Mouse (Mus musculus): ENCODE measurements at regions not wholly inside any gene's neighbourhood (a gene's known extent, or its start where the extent isn't known, plus 50 kb on each side); places are given as distances from the start of the nearest gene placed in this dataset.

- no peak overlapping the region for H3K9ac ChIP-seq (ENCODE audit: insufficient read depth, low read depth)
- no peaks in the 10 kb centered on the region for H3K27me3 ChIP-seq (replicated peaks)
- H3K79me2 ChIP-seq (replicated peaks; ENCODE audit: control insufficient read depth, extremely low read depth, insufficient read depth, poor library complexity, severe bottlenecking), result no peaks in the 10 kb centered on the region
- in situ Hi-C loops (cut with MboI; ENCODE audit: low pct_ligation_motif_present, low pct_unique_long_range_greater_than_20kb, low sequenced_read_pairs), result no loop called here
- dilution Hi-C loops (cut with MboI; ENCODE audit: extremely low pct_ligation_motif_present, extremely low pct_unique_long_range_greater_than_20kb, low sequenced_read_pairs), result no loop called here
- H3K9me3 ChIP-seq (replicated peaks; ENCODE audit: low read length), result no peaks in the 10 kb centered on the region
- peaks cover 0 to 10% of the 10 kb centered on the region in 2 experiments; a peak in 1 of 4 replicates for H3K4me1 ChIP-seq (ENCODE audit: control insufficient read depth in 1 of 2, insufficient read depth in 2 of 2)
- TF ChIP-seq MYC (IDR thresholded peaks at IDR 0.05; ENCODE audit: low read depth, low read length) (no peak), CHD1 (IDR thresholded peaks at IDR 0.05; ENCODE audit: low read depth, low read length) (no peak)
- H3K27ac ChIP-seq (ENCODE audit: insufficient read depth, low read depth), result no peak overlapping the region
- H3K4me3 ChIP-seq (replicated peaks in 1 of 3; ENCODE audit: low read depth in 2 of 3, low read length in 2 of 3, poor library complexity in 1 of 3), result no peak overlapping the region
- H3K4me2 ChIP-seq (ENCODE audit: insufficient read depth, low read depth, poor library complexity, severe bottlenecking), result no peak overlapping the region
- no peak for DNase-seq (ENCODE audit: extremely low read depth)
- no peaks in the 10 kb centered on the region for H3K36me3 ChIP-seq (replicated peaks in 1 of 2; ENCODE audit: control insufficient read depth in 1 of 2, insufficient read depth in 1 of 2, low read length in 1 of 2)
These were observed 175.6 kb upstream of the Rbms1 start for GRCm38 (mm10) chr2:61138625-61138997.

- DNase-seq (ENCODE audit: extremely low read depth), result no peak
These were observed 174.4 kb upstream of the Rbms1 start for GRCm38 (mm10) chr2:61137378-61137777.

DNA sequence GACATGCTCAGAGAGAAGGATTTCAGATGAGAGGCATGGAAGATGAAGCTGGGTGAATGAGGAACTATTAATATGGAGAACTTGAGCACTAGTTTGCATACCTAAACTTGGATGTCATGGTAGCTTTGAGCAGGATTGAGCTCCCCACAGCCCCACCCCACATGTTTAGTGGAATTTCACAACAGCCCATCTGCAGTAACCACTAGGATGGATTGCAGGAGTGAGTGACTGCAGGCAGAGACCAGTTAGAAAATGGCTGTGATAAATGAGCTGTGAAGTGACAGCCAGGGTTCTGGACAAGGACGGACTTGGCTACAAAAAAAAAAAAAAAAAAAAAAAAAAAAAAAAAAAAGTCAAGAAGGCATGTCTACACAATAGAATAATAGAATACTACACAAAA lies 173.9 kb upstream of the Rbms1 start:
- dilution Hi-C loops (cut with MboI; ENCODE audit: extremely low pct_ligation_motif_present, extremely low pct_unique_long_range_greater_than_20kb, low sequenced_read_pairs), result no loop called here
- Histone ChIP-seq H3K9me3 (replicated peaks; ENCODE audit: low read length) (no peaks in the 10 kb centered on the region), H3K79me2 (replicated peaks; ENCODE audit: control insufficient read depth, extremely low read depth, insufficient read depth, poor library complexity, severe bottlenecking) (no peaks in the 10 kb centered on the region), H3K4me2 (ENCODE audit: insufficient read depth, low read depth, poor library complexity, severe bottlenecking) (no peak overlapping the region), H3K27ac (ENCODE audit: insufficient read depth, low read depth) (no peak overlapping the region), H3K36me3 (replicated peaks in 1 of 2; ENCODE audit: control insufficient read depth in 1 of 2, insufficient read depth in 1 of 2, low read length in 1 of 2) (no peaks in the 10 kb centered on the region), H3K9ac (ENCODE audit: insufficient read depth, low read depth) (no peak overlapping the region), H3K4me3 (replicated peaks in 1 of 3; ENCODE audit: low read depth in 2 of 3, low read length in 2 of 3, poor library complexity in 1 of 3) (no peak overlapping the region), H3K27me3 (replicated peaks) (no peaks in the 10 kb centered on the region), H3K4me1 (ENCODE audit: control insufficient read depth in 1 of 2, insufficient read depth in 2 of 2) (peaks cover 0 to 10% of the 10 kb centered on the region in 2 experiments; a peak in 1 of 4 replicates)
- no peak for DNase-seq (ENCODE audit: extremely low read depth)
- no peak for TF ChIP-seq JUND (conservative IDR thresholded peaks at IDR 0.05; ENCODE audit: low read depth, low read length)
- TF ChIP-seq CTCF (conservative IDR thresholded peaks at IDR 0.05 in 1 of 2, IDR thresholded peaks at IDR 0.05 in 1 of 2; ENCODE audit: low read depth in 2 of 2, low read length in 2 of 2), result no peak
- TF ChIP-seq ZNF384 (IDR thresholded peaks at IDR 0.05; ENCODE audit: low read depth, low read length), result peak; percentile 57
- in situ Hi-C loops (cut with MboI; ENCODE audit: low pct_ligation_motif_present, low pct_unique_long_range_greater_than_20kb, low sequenced_read_pairs), result no loop called here

More at GRCm38 (mm10) chr2:61137378-61137777, 174.4 kb upstream of the Rbms1 start:
- Histone ChIP-seq H3K4me2 (ENCODE audit: insufficient read depth, low read depth, poor library complexity, severe bottlenecking) (no peak overlapping the region), H3K79me2 (replicated peaks; ENCODE audit: control insufficient read depth, extremely low read depth, insufficient read depth, poor library complexity, severe bottlenecking) (no peaks in the 10 kb centered on the region), H3K9ac (ENCODE audit: insufficient read depth, low read depth) (no peak overlapping the region), H3K36me3 (replicated peaks in 1 of 2; ENCODE audit: control insufficient read depth in 1 of 2, insufficient read depth in 1 of 2, low read length in 1 of 2) (no peaks in the 10 kb centered on the region), H3K27me3 (replicated peaks) (no peaks in the 10 kb centered on the region), H3K4me1 (ENCODE audit: control insufficient read depth in 1 of 2, insufficient read depth in 2 of 2) (peaks cover 0 to 10% of the 10 kb centered on the region in 2 experiments; a peak in 1 of 4 replicates), H3K4me3 (replicated peaks in 1 of 3; ENCODE audit: low read depth in 2 of 3, low read length in 2 of 3, poor library complexity in 1 of 3) (no peak overlapping the region), H3K9me3 (replicated peaks; ENCODE audit: low read length) (no peaks in the 10 kb centered on the region), H3K27ac (ENCODE audit: insufficient read depth, low read depth) (no peak overlapping the region)
- no peak for TF ChIP-seq PAX5 (IDR thresholded peaks at IDR 0.05; ENCODE audit: low read length)
- TF ChIP-seq MXI1 (IDR thresholded peaks at IDR 0.05; ENCODE audit: low read depth, low read length), result no peak
- TF ChIP-seq JUND (conservative IDR thresholded peaks at IDR 0.05; ENCODE audit: low read depth, low read length), result no peak
- TF ChIP-seq MAX (IDR thresholded peaks at IDR 0.05; ENCODE audit: low read length), result no peak
- no peak for TF ChIP-seq KAT2A (IDR thresholded peaks at IDR 0.05; ENCODE audit: insufficient replicate concordance, low read length)
- no peak for TF ChIP-seq SMC3 (IDR thresholded peaks at IDR 0.05; ENCODE audit: low read depth, low read length)
- TF ChIP-seq EP300 (IDR thresholded peaks at IDR 0.05; ENCODE audit: low read length), result no peak
- no peak for TF ChIP-seq CTCF (conservative IDR thresholded peaks at IDR 0.05 in 1 of 2, IDR thresholded peaks at IDR 0.05 in 1 of 2; ENCODE audit: low read depth in 2 of 2, low read length in 2 of 2)
- no peak for TF ChIP-seq BHLHE40 (IDR thresholded peaks at IDR 0.05; ENCODE audit: low read depth, low read length)
- TF ChIP-seq NRF1 (IDR thresholded peaks at IDR 0.05; ENCODE audit: low read depth, low read length), result no peak
- no peak for TF ChIP-seq NELFE (IDR thresholded peaks at IDR 0.05; ENCODE audit: low read depth, low read length)
- in situ Hi-C loops (cut with MboI; ENCODE audit: low pct_ligation_motif_present, low pct_unique_long_range_greater_than_20kb, low sequenced_read_pairs), result no loop called here
- dilution Hi-C loops (cut with MboI; ENCODE audit: extremely low pct_ligation_motif_present, extremely low pct_unique_long_range_greater_than_20kb, low sequenced_read_pairs), result no loop called here
